Mouse (Mus musculus) G1E (cell line): ENCODE measurements around the gene Kpnb1. TPM values are rescaled to one million over a fixed set of nuclear protein-coding genes. Genes with fewer than 3 reads are reported as not detected.
A peak's percentile ranks its signal among the peaks of the same experiment; 100 is the strongest.

Experiments
- ATAC-seq: 2 replicates; pipeline ENCODE4 v1.8.0; 2016; ENCODE audit warnings: mild to moderate bottlenecking; ENCODE audit not compliant: insufficient number of reproducible peaks, poor library complexity, low FRiP score, severe bottlenecking; ENCODE audit errors: extremely low read depth
- DNase-seq: peaks from one replicate; pipeline ENCODE4 v3.0.0; 2012; ENCODE audit warnings: low spot score
- H3K27me3 ChIP-seq: 2 replicates; pipeline ENCODE4 v1.6.1; 2012; ENCODE audit warnings: mild to moderate bottlenecking, low read length, inconsistent platforms; ENCODE audit not compliant: insufficient read depth
- H3K36me3 ChIP-seq: replicated peaks from 2 replicates; pipeline ENCODE3; 2012; ENCODE audit warnings: mild to moderate bottlenecking, inconsistent platforms
- H3K4me1 ChIP-seq: 2 replicates; pipeline ENCODE4 v1.6.1; 2012; ENCODE audit warnings: low read depth, low read length, inconsistent platforms, mixed read lengths; ENCODE audit not compliant: insufficient read depth
- H3K4me3 ChIP-seq: 2 replicates; pipeline ENCODE4 v1.5.1; 2012; ENCODE audit warnings: low read depth, mild to moderate bottlenecking, inconsistent platforms, low read length, moderate library complexity, mixed read lengths
- H3K9me3 ChIP-seq: replicated peaks from 2 replicates; pipeline ENCODE4 v1.6.1; 2012; ENCODE audit warnings: inconsistent platforms
- CTCF ChIP-seq: IDR thresholded peaks from 2 replicates; pipeline ENCODE4 v1.5.1; 2012; ENCODE audit warnings: low read depth, low read length, inconsistent platforms, mixed read lengths
- GATA1 ChIP-seq: IDR thresholded peaks from 2 replicates; pipeline ENCODE4 v1.6.1; 2012; ENCODE audit warnings: borderline replicate concordance, low read length, inconsistent platforms, mixed read lengths
- GATA2 ChIP-seq: IDR thresholded peaks from 2 replicates; pipeline ENCODE4 v1.6.1; 2012; ENCODE audit warnings: low read depth, low read length, inconsistent platforms, borderline replicate concordance
- POLR2AphosphoS5 ChIP-seq: IDR thresholded peaks from 2 replicates; pipeline ENCODE4 v1.6.1; 2012; ENCODE audit warnings: low read depth, low read length, inconsistent platforms; ENCODE audit not compliant: insufficient replicate concordance
- TAL1 ChIP-seq: conservative IDR thresholded peaks from 2 replicates; pipeline ENCODE4 v1.6.1; 2012; ENCODE audit warnings: low read depth, low read length, inconsistent platforms, mixed read lengths
- polyA plus RNA-seq: library from polyadenylated mRNA; stranded (reverse); fragments of >175 nt; gene quantifications from 2 replicates; pipeline ENCODE4 v1.2.3, GENCODE M21; 2012
- total RNA-seq, 2 experiments: library from RNA; stranded (forward) in 1 of 2; stranded (reverse) in 1 of 2; fragments of 200-1000 nt in 1 of 2; fragments of >200 nt in 1 of 2; fragmentation: Nextera tagmentation in 1 of 2; gene quantifications; 2 replicates each; pipeline ENCODE4 v1.2.3; 2014 to 2017

The Kpnb1 gene
- total and polyA plus RNA-seq, 3 experiments: 50.5 to 328 (median 286) TPM

GRCm38 (mm10) chr11:97221611-97222010 is 33.9 kb upstream of the Kpnb1 start:
- H3K9me3 ChIP-seq: no peaks in the 10 kb centered on the region
- H3K36me3 ChIP-seq: peaks cover 86% of the 10 kb centered on the region
- no peak overlapping the region for H3K4me3 ChIP-seq
- ATAC-seq (no peak), DNase-seq (no peak)
- H3K4me1 ChIP-seq: no peaks in the 10 kb centered on the region
- TF ChIP-seq GATA1 (no peak), TAL1 (no peak), POLR2AphosphoS5 (no peak), CTCF (no peak), GATA2 (no peak)
- H3K27me3 ChIP-seq: no peaks in the 10 kb centered on the region

DNA sequence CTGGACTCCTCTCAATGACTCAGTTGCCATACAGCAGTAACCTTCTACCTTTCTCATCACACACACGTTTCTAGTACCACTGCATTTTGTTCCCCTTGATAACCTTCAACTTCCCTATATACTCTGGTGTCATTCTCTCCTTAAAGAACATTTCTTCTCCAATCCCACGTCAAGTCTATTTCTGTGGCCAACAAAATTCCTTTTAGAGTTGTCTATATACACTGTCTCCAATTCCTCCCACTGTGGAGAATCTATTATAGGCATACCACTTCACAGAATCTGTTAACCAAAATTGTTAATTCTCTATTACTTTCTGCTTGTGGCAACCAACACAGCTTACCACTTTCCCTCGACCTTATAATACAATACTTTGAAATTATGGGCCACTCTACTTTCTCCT is 32.5 kb upstream of the Kpnb1 start:
- Histone ChIP-seq H3K4me1 (no peaks in the 10 kb centered on the region), H3K27me3 (no peaks in the 10 kb centered on the region), H3K4me3 (no peak overlapping the region), H3K9me3 (no peaks in the 10 kb centered on the region), H3K36me3 (peaks cover 87% of the 10 kb centered on the region)
- ATAC-seq (no peak), DNase-seq (no peak)
- TF ChIP-seq GATA2 (no peak), TAL1 (no peak), GATA1 (no peak)

GRCm38 (mm10) chr11:97214411-97214810 is 26.7 kb upstream of the Kpnb1 start:
- Histone ChIP-seq H3K4me1 (peaks cover 19% of the 10 kb centered on the region), H3K9me3 (no peaks in the 10 kb centered on the region), H3K36me3 (peaks cover 92% of the 10 kb centered on the region), H3K27me3 (no peaks in the 10 kb centered on the region), H3K4me3 (no peak overlapping the region)
- DNase-seq (no peak), ATAC-seq (no peak)
- TF ChIP-seq POLR2AphosphoS5 (no peak), GATA1 (no peak), CTCF (no peak), GATA2 (no peak), TAL1 (no peak)

GRCm38 (mm10) chr11:97210728-97211400 is 23.2 kb upstream of the Kpnb1 start:
- TF ChIP-seq TAL1: no peak
- TF ChIP-seq CTCF: no peak
- TF ChIP-seq GATA1: no peak
- no peak for TF ChIP-seq POLR2AphosphoS5
- no peak for TF ChIP-seq GATA2
- Histone ChIP-seq H3K9me3 (no peaks in the 10 kb centered on the region), H3K36me3 (peaks cover 85% of the 10 kb centered on the region), H3K4me1 (peaks cover 53% of the 10 kb centered on the region), H3K4me3 (no peak overlapping the region), H3K27me3 (no peaks in the 10 kb centered on the region)
- no peak for DNase-seq
- ATAC-seq: no peak

- no peaks in the 10 kb centered on the region for H3K9me3 ChIP-seq
- no peak; the same call in 1 of the 2 replicates for ATAC-seq
Measured at GRCm38 (mm10) chr11:97207011-97207422, 19.3 kb upstream of the Kpnb1 start.

GRCm38 (mm10) chr11:97199519-97199918 is 11.8 kb upstream of the Kpnb1 start:
- no peak for DNase-seq

More at GRCm38 (mm10) chr11:97207011-97207422, 19.3 kb upstream of the Kpnb1 start:
- TF ChIP-seq TAL1: no peak
- TF ChIP-seq POLR2AphosphoS5: no peak
- TF ChIP-seq GATA1: no peak
- no peak for TF ChIP-seq GATA2
- TF ChIP-seq CTCF: no peak
- DNase-seq: no peak
- H3K4me1 ChIP-seq: peaks cover 60% of the 10 kb centered on the region
- peaks cover 54% of the 10 kb centered on the region for H3K36me3 ChIP-seq
- H3K4me3 ChIP-seq: peak overlapping the region; percentile 56; the same call in 1 of the 2 replicates
- H3K27me3 ChIP-seq: no peaks in the 10 kb centered on the region

More at GRCm38 (mm10) chr11:97199519-97199918, 11.8 kb upstream of the Kpnb1 start:
- Histone ChIP-seq H3K4me1 (peaks cover 18% of the 10 kb centered on the region; the same call in 1 of the 2 replicates), H3K9me3 (no peaks in the 10 kb centered on the region), H3K27me3 (no peaks in the 10 kb centered on the region), H3K36me3 (peaks cover 32% of the 10 kb centered on the region), H3K4me3 (no peak overlapping the region)
- TF ChIP-seq POLR2AphosphoS5 (no peak), GATA2 (no peak), CTCF (no peak), TAL1 (no peak), GATA1 (no peak)
- no peak for ATAC-seq
